Comparison of ENCODE assay signal across 19 mouse cellular contexts in genomic region chr13:49218651-49219050, GRCm38 (mm10).
"Had no signal": no experiment of that assay in that cellular context is flagged by ENCODE, and none has a peak within 500 bp of the region (broad histone marks: within the 10 kb centered on the region; RNA-seq: fewer than 3 reads in every experiment).

No protein-coding gene starts in this region.

- H3K9ac ChIP-seq: liver, embryonic 13.5 days had no signal

- H3K4me2 ChIP-seq: liver, embryonic 13.5 days had no signal

- H3K27ac ChIP-seq: kidney, postnatal 0 days; layer of hippocampus, adult 2 months; left cerebral cortex, adult 2 months; liver, embryonic 13.5 days; macrophage; stomach, postnatal 0 days had no signal

- DNase-seq: kidney, adult 18-20 months; kidney, adult 9 months; kidney, postnatal 25 days; layer of hippocampus, postnatal 36 days; liver, embryonic 13.5 days; lung, adult 2 months; lung, postnatal 14 days; midbrain, embryonic 14.5 days; right cerebral cortex, adult 18-20 months; right cerebral cortex, postnatal 14 days; right cerebral cortex, postnatal 4 days; thymus, adult 2 months; thymus, postnatal 14 days; thymus, postnatal 4 days had no signal

- H3K36me3 ChIP-seq: liver, embryonic 13.5 days had no signal

- H3K9me3 ChIP-seq: liver, embryonic 13.5 days had no signal

- H3K4me3 ChIP-seq: layer of hippocampus, adult 2 months; left cerebral cortex, adult 2 months; liver, embryonic 13.5 days had no signal
